8 mouse cellular contexts compared by ENCODE assay signal in the genomic region with DNA sequence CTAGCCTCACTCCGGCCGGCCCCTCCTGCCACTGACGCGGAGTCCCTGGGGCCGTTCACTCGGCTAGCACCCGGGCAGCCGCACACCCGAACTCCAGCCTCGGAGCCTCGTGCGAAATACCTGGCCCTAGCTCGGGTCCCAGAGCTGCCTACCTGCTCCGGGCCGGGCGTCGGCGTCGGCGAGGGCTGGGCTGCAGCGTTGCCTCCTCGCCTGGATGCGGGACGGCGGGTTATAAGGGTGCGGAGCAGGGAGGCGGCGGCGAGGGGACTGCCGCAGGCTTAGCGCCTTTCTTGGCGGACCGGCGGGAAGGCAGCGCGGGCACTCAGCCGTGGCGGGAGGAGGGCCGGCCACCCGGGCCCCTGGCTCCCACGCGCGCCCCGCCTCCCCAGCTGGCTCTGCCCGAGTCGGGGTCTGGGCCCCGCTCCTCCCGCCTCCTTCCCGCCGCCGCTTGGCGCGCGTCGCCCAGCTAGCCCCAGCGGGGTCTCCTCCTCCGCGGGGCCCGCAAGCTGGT. TPM values are rescaled to one million over a fixed set of nuclear protein-coding genes. Genes with fewer than 3 reads are reported as not detected.
DNase-seq lines count a peak whose midpoint lies in the region; TF ChIP-seq lines count a peak whose summit lies in the region.

No protein-coding gene starts in this region.

- no peak for TF ChIP-seq EP300 in heart, adult 2 months (IDR thresholded peaks at IDR 0.05; ENCODE audit: insufficient read depth, low read depth, low read length)
- no peak for TF ChIP-seq EP300 in ES-Bruce4 (IDR thresholded peaks at IDR 0.05; ENCODE audit: insufficient read depth, low read depth, low read length)

- H3K27ac ChIP-seq in heart, adult 2 months = no peak overlapping the region
- H3K27ac ChIP-seq in ES-Bruce4 (ENCODE audit: insufficient read depth, low read length) = no peak overlapping the region
- H3K27ac ChIP-seq in forebrain, embryonic 10.5 days = peak overlapping the region; percentile 72

- H3K27me3 ChIP-seq in heart, adult 2 months (ENCODE audit: control insufficient read depth, insufficient read depth, low read length) = peaks cover 21% of the 10 kb centered on the region
- peaks cover 22% of the 10 kb centered on the region for H3K27me3 ChIP-seq in ES-Bruce4 (ENCODE audit: control insufficient read depth, insufficient read depth, low read length, poor library complexity, severe bottlenecking)
- peaks cover 86% of the 10 kb centered on the region for H3K27me3 ChIP-seq in forebrain, embryonic 10.5 days (ENCODE audit: poor library complexity, severe bottlenecking)

- H3K9ac ChIP-seq in heart, adult 2 months (ENCODE audit: low read depth, low read length) = peak overlapping the region; percentile 52
- peak overlapping the region; percentile 48 for H3K9ac ChIP-seq in ES-Bruce4 (ENCODE audit: low read depth, poor library complexity, severe bottlenecking)

- intact Hi-C loops in heart, adult 2 months (cut with DNase I) = loop anchor here (5.0 to 10.0 kb wide), 2 partner anchors 127 to 185 kb away; partner anchors contain the start of genes A430005L14Rik and Lrrc47

- no peaks in the 10 kb centered on the region for H3K9me3 ChIP-seq in ES-Bruce4 (replicated peaks; ENCODE audit: control insufficient read depth, insufficient read depth, low read length, poor library complexity, severe bottlenecking)
- H3K9me3 ChIP-seq in forebrain, embryonic 10.5 days = no peaks in the 10 kb centered on the region

- WGBS in heart, adult 2 months = under 1% methylated on average over 56 of the region's 59 CpGs
- under 1% methylated on average over 59 of the region's 59 CpGs for WGBS in forebrain, embryonic 10.5 days

- no peak for TF ChIP-seq POLR2A in heart, adult 2 months (IDR thresholded peaks at IDR 0.05; ENCODE audit: insufficient read depth, low read depth, low read length)
- TF ChIP-seq POLR2A in ES-Bruce4 (IDR thresholded peaks at IDR 0.05; ENCODE audit: insufficient read depth, low read length) = no peak

- 0 out of 2 replicates have a peak, but pooled peaks cover 2% of the 10 kb centered on the region for H3K79me2 ChIP-seq in heart, adult 2 months (replicated peaks; ENCODE audit: control insufficient read depth, insufficient read depth, low read length)

- H3K4me1 ChIP-seq in heart, adult 2 months (ENCODE audit: control insufficient read depth, insufficient read depth, low read length) = peaks cover 5% of the 10 kb centered on the region; the same call in 1 of the 2 replicates
- H3K4me1 ChIP-seq in ES-Bruce4 (ENCODE audit: control insufficient read depth, insufficient read depth, low read length) = peaks cover 2% of the 10 kb centered on the region
- peaks cover 46% of the 10 kb centered on the region for H3K4me1 ChIP-seq in forebrain, embryonic 10.5 days

- H3K36me3 ChIP-seq in heart, adult 2 months (ENCODE audit: control insufficient read depth, insufficient read depth, low read length) = no peaks in the 10 kb centered on the region
- H3K36me3 ChIP-seq in ES-Bruce4 (ENCODE audit: control insufficient read depth, insufficient read depth, low read length, poor library complexity, severe bottlenecking) = no peaks in the 10 kb centered on the region
- no peaks in the 10 kb centered on the region for H3K36me3 ChIP-seq in forebrain, embryonic 10.5 days (replicated peaks)

- H3K4me3 ChIP-seq in heart, adult 2 months = peak overlapping the region; percentile 87
- H3K4me3 ChIP-seq in ES-Bruce4 (ENCODE audit: low read depth, low read length) = peak overlapping the region; percentile 47
- peak overlapping the region; percentile 77 for H3K4me3 ChIP-seq in forebrain, embryonic 10.5 days

- no peak for DNase-seq in heart, adult 2 months
- DNase-seq in heart, adult 8-10 months (ENCODE audit: low spot score) = no peak
- DNase-seq in forebrain, embryonic 10.5 days (ENCODE audit: extremely low spot score, low spot score) = peak; percentile 45
- DNase-seq in kidney, postnatal 4 days = peak; percentile 56 to 69
- peak; percentile 73 for DNase-seq in retina, postnatal 1 day
- DNase-seq in frontal cortex, postnatal 10 days (ENCODE audit: low spot score in 2 of 2) = no peak
- DNase-seq in thymus, postnatal 4 days = no peak

- TF ChIP-seq CTCF in heart, adult 2 months (IDR thresholded peaks at IDR 0.05) = no peak
- TF ChIP-seq CTCF in ES-Bruce4 (IDR thresholded peaks at IDR 0.05; ENCODE audit: low read depth, low read length) = no peak

RNA-seq across cellular contexts. Expression of gene Trp73, which starts 0.3 kb away (rescaled TPM):
- not detected for total RNA-seq in heart, adult 2 months (2021)
- polyA plus RNA-seq in heart, adult 2 months (2012; rRNA removed) = 0.39 TPM in 1 of 2 replicates, not detected in the other
- not detected for total RNA-seq in heart, adult 8-10 months (2022)
- polyA plus RNA-seq in ES-Bruce4 (2011; ENCODE audit: insufficient read depth, insufficient read length, low read depth, missing spikeins) = 2.3 and 2.8 TPM in 2 replicates
- 1.9 and 4.5 TPM in 2 replicates for polyA plus RNA-seq in forebrain, embryonic 10.5 days (2016; fragmentation: Nextera tagmentation; extraction: Ambion mirVana)

RNA-seq across cellular contexts. Expression of gene Wrap73, which starts 2.4 kb away (rescaled TPM):
- 10 to 100 TPM; 11.8 to 12.3 TPM for total RNA-seq in heart, adult 2 months (2021)
- polyA plus RNA-seq in heart, adult 2 months (2012; rRNA removed) = 16.9 and 17.9 TPM in 2 replicates
- total RNA-seq in heart, adult 8-10 months (2022) = 10 to 100 TPM; 11.9 to 14.6 (median 12.7) TPM
- polyA plus RNA-seq in ES-Bruce4 (2011; ENCODE audit: insufficient read depth, insufficient read length, low read depth, missing spikeins) = 11.9 and 15.4 TPM in 2 replicates
- 47.5 and 50.3 TPM in 2 replicates for polyA plus RNA-seq in forebrain, embryonic 10.5 days (2016; fragmentation: Nextera tagmentation; extraction: Ambion mirVana)

RNA-seq across cellular contexts. Expression of gene Tprgl, which starts 20.7 kb away (rescaled TPM):
- 100 to 1,000 TPM; 121 to 130 TPM for total RNA-seq in heart, adult 2 months (2021)
- 147 and 204 TPM in 2 replicates for polyA plus RNA-seq in heart, adult 2 months (2012; rRNA removed)
- total RNA-seq in heart, adult 8-10 months (2022) = 100 to 1,000 TPM; 125 to 142 (median 127) TPM
- 66.0 and 68.9 TPM in 2 replicates for polyA plus RNA-seq in ES-Bruce4 (2011; ENCODE audit: insufficient read depth, insufficient read length, low read depth, missing spikeins)
- 104 and 106 TPM in 2 replicates for polyA plus RNA-seq in forebrain, embryonic 10.5 days (2016; fragmentation: Nextera tagmentation; extraction: Ambion mirVana)

RNA-seq across cellular contexts. Expression of gene Megf6, which starts 30.8 kb away (rescaled TPM):
- total RNA-seq in heart, adult 2 months (2021) = 1 to 10 TPM; 4.1 to 4.9 TPM
- 4.3 and 4.5 TPM in 2 replicates for polyA plus RNA-seq in heart, adult 2 months (2012; rRNA removed)
- 1 to 10 TPM; 6.6 to 9.5 (median 7.1) TPM for total RNA-seq in heart, adult 8-10 months (2022)
- 3.2 and 3.8 TPM in 2 replicates for polyA plus RNA-seq in ES-Bruce4 (2011; ENCODE audit: insufficient read depth, insufficient read length, low read depth, missing spikeins)
- 26.4 and 28.0 TPM in 2 replicates for polyA plus RNA-seq in forebrain, embryonic 10.5 days (2016; fragmentation: Nextera tagmentation; extraction: Ambion mirVana)

Comparison
In these comparisons a context has a peak if more than half of its experiments do, and no peak if none do; other contexts are left out.
1. DNase-seq: peak in forebrain, embryonic 10.5 days (single experiment), kidney, postnatal 4 days (2 of 2) and retina, postnatal 1 day (single experiment); none in heart, adult 2 months (0 of 2), heart, adult 8-10 months (single experiment), frontal cortex, postnatal 10 days (0 of 2) and thymus, postnatal 4 days (single experiment).
2. Peak in every context shown above with its lines, with median percentiles within 50 percentile points of each other: H3K4me3 ChIP-seq.